Mouse (Mus musculus): ENCODE data around the gene Frmpd1.

Frmpd1 gene

GRCm38 (mm10) chr4:45242163-45242562, 57.5 kb downstream of the Frmpd1 start:
- no peak for DNase-seq

- DNase-seq = no peak
Measured at GRCm38 (mm10) chr4:45243211-45243902, 58.7 kb downstream of the Frmpd1 start.

GRCm38 (mm10) chr4:45251265-45251664, 66.6 kb downstream of the Frmpd1 start:
- DNase-seq = no peak

- no peak for DNase-seq
Measured at GRCm38 (mm10) chr4:45252861-45253262, 68.2 kb downstream of the Frmpd1 start.

GRCm38 (mm10) chr4:45253839-45254601, 69.3 kb downstream of the Frmpd1 start:
- no peak for DNase-seq

- DNase-seq = no peak
Measured at GRCm38 (mm10) chr4:45259232-45259832, 74.7 kb downstream of the Frmpd1 start.

GRCm38 (mm10) chr4:45261551-45261950, 76.9 kb downstream of the Frmpd1 start:
- no peak for DNase-seq

GRCm38 (mm10) chr4:45267883-45268282, 83.2 kb downstream of the Frmpd1 start:
- no peak for DNase-seq

- no peak for DNase-seq
Measured at GRCm38 (mm10) chr4:45271041-45271452, 86.4 kb downstream of the Frmpd1 start.

- no peak for DNase-seq
Measured at GRCm38 (mm10) chr4:45275770-45276169, 91.1 kb downstream of the Frmpd1 start.

GRCm38 (mm10) chr4:45279292-45279691, 94.6 kb downstream of the Frmpd1 start:
- no peak for DNase-seq

- peak; percentile 24 for DNase-seq
Measured at GRCm38 (mm10) chr4:45279981-45280548, 95.4 kb downstream of the Frmpd1 start.

GRCm38 (mm10) chr4:45286318-45286717, 101.6 kb downstream of the Frmpd1 start:
- no peak for DNase-seq

- no peak for DNase-seq
Measured at GRCm38 (mm10) chr4:45287906-45288305, 103.2 kb downstream of the Frmpd1 start.

- DNase-seq = peak; percentile 71
Measured at GRCm38 (mm10) chr4:45296662-45297564, 112.2 kb downstream of the Frmpd1 start, which contains the start of gene Trmt10b. TSS of gene Trmt10b (plus strand) at chr4:45297127.

GRCm38 (mm10) chr4:45305536-45305935, 120.9 kb downstream of the Frmpd1 start:
- no peak for DNase-seq

- DNase-seq = no peak
Measured at GRCm38 (mm10) chr4:45308046-45308445, 123.4 kb downstream of the Frmpd1 start.

- DNase-seq = no peak
Measured at GRCm38 (mm10) chr4:45308606-45309005, 123.9 kb downstream of the Frmpd1 start.

GRCm38 (mm10) chr4:45311056-45311455, 126.4 kb downstream of the Frmpd1 start:
- no peak for DNase-seq

- DNase-seq = peak; percentile 82
Measured at GRCm38 (mm10) chr4:45320159-45320816, 135.6 kb downstream of the Frmpd1 start.

GRCm38 (mm10) chr4:45331139-45331538, 146.5 kb downstream of the Frmpd1 start:
- no peak for DNase-seq

GRCm38 (mm10) chr4:45332466-45332865, 147.8 kb downstream of the Frmpd1 start:
- DNase-seq = no peak

All from cerebellum, adult 11 months (tissue).